Mouse (Mus musculus): ENCODE measurements around the gene Hexa. TPM values are rescaled to one million over a fixed set of nuclear protein-coding genes. Genes with fewer than 3 reads are reported as not detected.

Gene Hexa
- total and polyA plus RNA-seq, 3 experiments: 37.1 to 65.8 (median 38.0) TPM

GRCm38 (mm10) chr9:59547869-59548268 is 8.5 kb downstream of the Hexa start:
- H3K9me3 ChIP-seq (replicated peaks; ENCODE audit: low read length): no peaks in the 10 kb centered on the region
- H3K27ac ChIP-seq (ENCODE audit: insufficient read depth, low read depth): no peak overlapping the region
- H3K4me2 ChIP-seq (ENCODE audit: insufficient read depth, low read depth, poor library complexity, severe bottlenecking): no peak overlapping the region
- peaks cover 14 to 51% of the 10 kb centered on the region in 2 experiments for H3K36me3 ChIP-seq (replicated peaks in 1 of 2; ENCODE audit: control insufficient read depth in 1 of 2, insufficient read depth in 1 of 2, low read length in 1 of 2)
- no peak for TF ChIP-seq CHD1 (IDR thresholded peaks at IDR 0.05; ENCODE audit: low read depth, low read length)
- no peak for TF ChIP-seq UBTF (IDR thresholded peaks at IDR 0.05; ENCODE audit: low read depth, low read length)
- no peak for TF ChIP-seq MEF2A (IDR thresholded peaks at IDR 0.05; ENCODE audit: borderline replicate concordance, low read depth, low read length)
- no peak for TF ChIP-seq CTCF (conservative IDR thresholded peaks at IDR 0.05 in 1 of 2, IDR thresholded peaks at IDR 0.05 in 1 of 2; ENCODE audit: low read depth in 2 of 2, low read length in 2 of 2)
- TF ChIP-seq IRF4 (IDR thresholded peaks at IDR 0.05; ENCODE audit: low read depth, low read length): no peak
- TF ChIP-seq ELF1 (IDR thresholded peaks at IDR 0.05; ENCODE audit: low read depth, low read length): no peak
- no peak for TF ChIP-seq ZC3H11A (IDR thresholded peaks at IDR 0.05; ENCODE audit: low read depth, low read length)
- TF ChIP-seq NELFE (IDR thresholded peaks at IDR 0.05; ENCODE audit: low read depth, low read length): no peak
- TF ChIP-seq TCF12 (IDR thresholded peaks at IDR 0.05; ENCODE audit: low read depth, low read length): no peak
- no peak for TF ChIP-seq ZNF384 (IDR thresholded peaks at IDR 0.05; ENCODE audit: low read depth, low read length)
- TF ChIP-seq BHLHE40 (IDR thresholded peaks at IDR 0.05; ENCODE audit: low read depth, low read length): no peak
- no peak for TF ChIP-seq USF1 (IDR thresholded peaks at IDR 0.05; ENCODE audit: low read depth, low read length)
- TF ChIP-seq POLR2AphosphoS2 (IDR thresholded peaks at IDR 0.05; ENCODE audit: low read depth, low read length): no peak
- no peak for TF ChIP-seq TBP (conservative IDR thresholded peaks at IDR 0.05; ENCODE audit: low read depth, low read length)
- no peak for TF ChIP-seq ZKSCAN1 (IDR thresholded peaks at IDR 0.05; ENCODE audit: borderline replicate concordance, low read depth, low read length)
- TF ChIP-seq MAX (IDR thresholded peaks at IDR 0.05; ENCODE audit: low read length): no peak
- TF ChIP-seq MAZ (IDR thresholded peaks at IDR 0.05; ENCODE audit: low read depth, low read length): no peak
- no peak for TF ChIP-seq EP300 (IDR thresholded peaks at IDR 0.05; ENCODE audit: low read length)
- no peak for TF ChIP-seq PAX5 (IDR thresholded peaks at IDR 0.05; ENCODE audit: low read length)
- no peak for TF ChIP-seq RAD21 (IDR thresholded peaks at IDR 0.05; ENCODE audit: low read depth, low read length)
- H3K4me3 ChIP-seq (replicated peaks in 1 of 3; ENCODE audit: low read depth in 2 of 3, low read length in 2 of 3, poor library complexity in 1 of 3): no peak overlapping the region
- no peak overlapping the region for H3K9ac ChIP-seq (ENCODE audit: insufficient read depth, low read depth)
- dilution Hi-C loops (cut with MboI; ENCODE audit: extremely low pct_ligation_motif_present, extremely low pct_unique_long_range_greater_than_20kb, low sequenced_read_pairs) (no loop called here), in situ Hi-C loops (cut with MboI; ENCODE audit: low pct_ligation_motif_present, low pct_unique_long_range_greater_than_20kb, low sequenced_read_pairs) (no loop called here)
- peaks cover 4% of the 10 kb centered on the region for H3K79me2 ChIP-seq (replicated peaks; ENCODE audit: control insufficient read depth, extremely low read depth, insufficient read depth, poor library complexity, severe bottlenecking)
- DNase-seq (ENCODE audit: extremely low read depth): no peak
- no peaks in the 10 kb centered on the region for H3K27me3 ChIP-seq (replicated peaks)
- peaks cover 11 to 46% of the 10 kb centered on the region in 2 experiments for H3K4me1 ChIP-seq (ENCODE audit: control insufficient read depth in 1 of 2, insufficient read depth in 2 of 2)

GRCm38 (mm10) chr9:59548961-59549487 is 9.7 kb downstream of the Hexa start:
- in situ Hi-C loops (cut with MboI; ENCODE audit: low pct_ligation_motif_present, low pct_unique_long_range_greater_than_20kb, low sequenced_read_pairs): no loop called here
- Histone ChIP-seq H3K27me3 (replicated peaks) (no peaks in the 10 kb centered on the region), H3K9ac (ENCODE audit: insufficient read depth, low read depth) (no peak overlapping the region), H3K79me2 (replicated peaks; ENCODE audit: control insufficient read depth, extremely low read depth, insufficient read depth, poor library complexity, severe bottlenecking) (peaks cover 4% of the 10 kb centered on the region), H3K36me3 (replicated peaks in 1 of 2; ENCODE audit: control insufficient read depth in 1 of 2, insufficient read depth in 1 of 2, low read length in 1 of 2) (peaks cover 20 to 57% of the 10 kb centered on the region in 2 experiments), H3K9me3 (replicated peaks; ENCODE audit: low read length) (no peaks in the 10 kb centered on the region), H3K27ac (ENCODE audit: insufficient read depth, low read depth) (no peak overlapping the region), H3K4me3 (replicated peaks in 1 of 3; ENCODE audit: low read depth in 2 of 3, low read length in 2 of 3, poor library complexity in 1 of 3) (no peak overlapping the region), H3K4me1 (ENCODE audit: control insufficient read depth in 1 of 2, insufficient read depth in 2 of 2) (peaks cover 9 to 45% of the 10 kb centered on the region in 2 experiments), H3K4me2 (ENCODE audit: insufficient read depth, low read depth, poor library complexity, severe bottlenecking) (no peak overlapping the region)
- no peak for TF ChIP-seq PAX5 (IDR thresholded peaks at IDR 0.05; ENCODE audit: low read length)
- no peak for TF ChIP-seq CHD1 (IDR thresholded peaks at IDR 0.05; ENCODE audit: low read depth, low read length)
- no peak for TF ChIP-seq ZNF384 (IDR thresholded peaks at IDR 0.05; ENCODE audit: low read depth, low read length)
- TF ChIP-seq MXI1 (IDR thresholded peaks at IDR 0.05; ENCODE audit: low read depth, low read length): no peak
- no peak for TF ChIP-seq IRF4 (IDR thresholded peaks at IDR 0.05; ENCODE audit: low read depth, low read length)
- DNase-seq (ENCODE audit: extremely low read depth): no peak
- dilution Hi-C loops (cut with MboI; ENCODE audit: extremely low pct_ligation_motif_present, extremely low pct_unique_long_range_greater_than_20kb, low sequenced_read_pairs): no loop called here

Measured in CH12.LX (cell line).